Mouse (Mus musculus): Measurements from ENCODE around the gene Defb23. TPM values are rescaled to one million over a fixed set of nuclear protein-coding genes. Genes with fewer than 3 reads are reported as not detected.

The Defb23 gene
- polyA plus RNA-seq, 1 experiment from 2014 or later: not detected

Other genes with a start within 250 kb of the Defb23 start
- gene Csnk2a1, start 237.8 kb downstream of the Defb23 start, polyA plus RNA-seq (2016; fragmentation: Nextera tagmentation; extraction: Ambion mirVana): 77.6 and 91.0 TPM in 2 replicates
- 28.4 and 28.6 TPM in 2 replicates for gene Tbc1d20, start 170.8 kb downstream of the Defb23 start, polyA plus RNA-seq (2016; fragmentation: Nextera tagmentation; extraction: Ambion mirVana)
- 98.1 and 98.2 TPM in 2 replicates for gene Rbck1, start 132.0 kb downstream of the Defb23 start, polyA plus RNA-seq (2016; fragmentation: Nextera tagmentation; extraction: Ambion mirVana)
- 2.3 and 3.1 TPM in 2 replicates for gene Trib3, start 120.6 kb downstream of the Defb23 start, polyA plus RNA-seq (2016; fragmentation: Nextera tagmentation; extraction: Ambion mirVana)
- 1.1 and 2.4 TPM in 2 replicates for gene Nrsn2, start 88.0 kb downstream of the Defb23 start, polyA plus RNA-seq (2016; fragmentation: Nextera tagmentation; extraction: Ambion mirVana)
- 9.3 and 9.5 TPM in 2 replicates for gene Sox12, start 66.6 kb downstream of the Defb23 start, polyA plus RNA-seq (2016; fragmentation: Nextera tagmentation; extraction: Ambion mirVana)
- 46.5 and 50.0 TPM in 2 replicates for gene Zcchc3, start 49.6 kb downstream of the Defb23 start, polyA plus RNA-seq (2016; fragmentation: Nextera tagmentation; extraction: Ambion mirVana)
- 0.76 and 1.0 TPM in 2 replicates for gene 6820408C15Rik, start 49.0 kb downstream of the Defb23 start, polyA plus RNA-seq (2016; fragmentation: Nextera tagmentation; extraction: Ambion mirVana)
- gene Defb20, start 12.4 kb upstream of the Defb23 start, polyA plus RNA-seq (2016; fragmentation: Nextera tagmentation; extraction: Ambion mirVana): not detected in 2 replicates
- gene Defb22, start 25.5 kb upstream of the Defb23 start, polyA plus RNA-seq (2016; fragmentation: Nextera tagmentation; extraction: Ambion mirVana): not detected in 2 replicates
- not detected in 2 replicates for gene Defb26, start 47.1 kb upstream of the Defb23 start, polyA plus RNA-seq (2016; fragmentation: Nextera tagmentation; extraction: Ambion mirVana)
- gene Defb28, start 53.6 kb upstream of the Defb23 start, polyA plus RNA-seq (2016; fragmentation: Nextera tagmentation; extraction: Ambion mirVana): not detected in 2 replicates
- not detected in 2 replicates for gene Defb29, start 75.5 kb upstream of the Defb23 start, polyA plus RNA-seq (2016; fragmentation: Nextera tagmentation; extraction: Ambion mirVana)
- gene Gm17416, start 104.7 kb upstream of the Defb23 start, polyA plus RNA-seq (2016; fragmentation: Nextera tagmentation; extraction: Ambion mirVana): not detected in 2 replicates
- not detected in 2 replicates for gene Defb21, start 108.1 kb upstream of the Defb23 start, polyA plus RNA-seq (2016; fragmentation: Nextera tagmentation; extraction: Ambion mirVana)
- not detected in 2 replicates for gene Defb19, start 115.7 kb upstream of the Defb23 start, polyA plus RNA-seq (2016; fragmentation: Nextera tagmentation; extraction: Ambion mirVana)
- gene Defb45, start 134.8 kb upstream of the Defb23 start, polyA plus RNA-seq (2016; fragmentation: Nextera tagmentation; extraction: Ambion mirVana): not detected in 2 replicates
- gene Defb36, start 139.7 kb upstream of the Defb23 start, polyA plus RNA-seq (2016; fragmentation: Nextera tagmentation; extraction: Ambion mirVana): not detected in 2 replicates
- gene Defb25, start 158.4 kb upstream of the Defb23 start, polyA plus RNA-seq (2016; fragmentation: Nextera tagmentation; extraction: Ambion mirVana): not detected in 2 replicates
- gene Rem1, start 162.3 kb upstream of the Defb23 start, polyA plus RNA-seq (2016; fragmentation: Nextera tagmentation; extraction: Ambion mirVana): 0.16 and 0.18 TPM in 2 replicates
- 90.7 and 93.2 TPM in 2 replicates for gene H13, start 204.8 kb upstream of the Defb23 start, polyA plus RNA-seq (2016; fragmentation: Nextera tagmentation; extraction: Ambion mirVana)
- gene Mcts2, start 222.4 kb upstream of the Defb23 start, polyA plus RNA-seq (2016; fragmentation: Nextera tagmentation; extraction: Ambion mirVana): 39.1 and 40.3 TPM in 2 replicates

Measured in forebrain, embryonic 10.5 days (tissue).